Mouse (Mus musculus): Measurements from ENCODE around the gene Fadd. TPM values are rescaled to one million over a fixed set of nuclear protein-coding genes. Genes with fewer than 3 reads are reported as not detected.

Fadd gene
- polyA plus RNA-seq (2012; rRNA removed), result 9.3 and 9.4 TPM in 2 replicates

- DNase-seq (ENCODE audit: low spot score), result peak; percentile 88
Measured at GRCm38 (mm10) chr7:144582284-144582980, at the start of gene Fadd. Fadd (minus strand) TSS chr7:144582463.

- no peak for DNase-seq (ENCODE audit: low spot score)
Measured at GRCm38 (mm10) chr7:144630622-144631021, 48.4 kb upstream of the Fadd start.

GRCm38 (mm10) chr7:144628334-144628915 is 46.2 kb upstream of the Fadd start:
- DNase-seq (ENCODE audit: low spot score), result no peak

GRCm38 (mm10) chr7:144627606-144628333 is 45.5 kb upstream of the Fadd start:
- DNase-seq (ENCODE audit: low spot score), result no peak

- no peak for DNase-seq (ENCODE audit: low spot score)
Measured at GRCm38 (mm10) chr7:144626042-144626441, 43.8 kb upstream of the Fadd start.

GRCm38 (mm10) chr7:144620721-144621681 is 38.7 kb upstream of the Fadd start:
- DNase-seq (ENCODE audit: low spot score), result no peak

- DNase-seq (ENCODE audit: low spot score), result no peak
Measured at GRCm38 (mm10) chr7:144620315-144620714, 38.1 kb upstream of the Fadd start.

GRCm38 (mm10) chr7:144615343-144615742 is 33.1 kb upstream of the Fadd start:
- DNase-seq (ENCODE audit: low spot score), result no peak

- no peak for DNase-seq (ENCODE audit: low spot score)
Measured at GRCm38 (mm10) chr7:144612829-144613228, 30.6 kb upstream of the Fadd start.

- DNase-seq (ENCODE audit: low spot score), result no peak
Measured at GRCm38 (mm10) chr7:144612351-144612750, 30.1 kb upstream of the Fadd start.

GRCm38 (mm10) chr7:144611595-144611994 is 29.3 kb upstream of the Fadd start:
- DNase-seq (ENCODE audit: low spot score), result no peak

GRCm38 (mm10) chr7:144609568-144609967 is 27.3 kb upstream of the Fadd start:
- DNase-seq (ENCODE audit: low spot score), result no peak

GRCm38 (mm10) chr7:144607862-144608261 is 25.6 kb upstream of the Fadd start:
- DNase-seq (ENCODE audit: low spot score), result no peak

GRCm38 (mm10) chr7:144604735-144605134 is 22.5 kb upstream of the Fadd start:
- no peak for DNase-seq (ENCODE audit: low spot score)

- no peak for DNase-seq (ENCODE audit: low spot score)
Measured at GRCm38 (mm10) chr7:144604291-144604690, 22.0 kb upstream of the Fadd start.

- no peak for DNase-seq (ENCODE audit: low spot score)
Measured at GRCm38 (mm10) chr7:144600333-144600900, 18.2 kb upstream of the Fadd start.

- no peak for DNase-seq (ENCODE audit: low spot score)
Measured at GRCm38 (mm10) chr7:144589508-144589907, 7.2 kb upstream of the Fadd start.

- no peak for DNase-seq (ENCODE audit: low spot score)
Measured at GRCm38 (mm10) chr7:144587291-144587690, 5.0 kb upstream of the Fadd start.

GRCm38 (mm10) chr7:144585648-144586047 is 3.4 kb upstream of the Fadd start:
- DNase-seq (ENCODE audit: low spot score), result peak; percentile 41

GRCm38 (mm10) chr7:144583619-144584018 is 1.4 kb upstream of the Fadd start:
- no peak for DNase-seq (ENCODE audit: low spot score)

GRCm38 (mm10) chr7:144581559-144582283 is 542 bp downstream of the Fadd start:
- DNase-seq (ENCODE audit: low spot score), result peak; percentile 74

Data from urinary bladder, adult 2 months (tissue).